Mouse (Mus musculus): ENCODE data around the gene Zfp108.

- TF ChIP-seq USF1 (IDR thresholded peaks at IDR 0.05; ENCODE audit: low read depth) (no peak), FOSL1 (IDR thresholded peaks at IDR 0.05; ENCODE audit: insufficient read depth, low read length, poor library complexity, severe bottlenecking) (no peak), CTCF (IDR thresholded peaks at IDR 0.05; ENCODE audit: control insufficient read depth, insufficient read depth, insufficient read length) (no peak), CEBPB (IDR thresholded peaks at IDR 0.05; ENCODE audit: low read depth) (no peak)
Measured at GRCm38 (mm10) chr7:24269256-24269655, 14.7 kb downstream of the Zfp108 start.
